Mouse (Mus musculus): ENCODE results near the gene Mapt. TPM values are rescaled to one million over a fixed set of nuclear protein-coding genes. Genes with fewer than 3 reads are reported as not detected.
A peak's percentile ranks its signal among the peaks of the same experiment; 100 is the strongest.

The Mapt gene
- polyA plus RNA-seq, 1 experiment from 2014 or later: 0.98 TPM

DNA sequence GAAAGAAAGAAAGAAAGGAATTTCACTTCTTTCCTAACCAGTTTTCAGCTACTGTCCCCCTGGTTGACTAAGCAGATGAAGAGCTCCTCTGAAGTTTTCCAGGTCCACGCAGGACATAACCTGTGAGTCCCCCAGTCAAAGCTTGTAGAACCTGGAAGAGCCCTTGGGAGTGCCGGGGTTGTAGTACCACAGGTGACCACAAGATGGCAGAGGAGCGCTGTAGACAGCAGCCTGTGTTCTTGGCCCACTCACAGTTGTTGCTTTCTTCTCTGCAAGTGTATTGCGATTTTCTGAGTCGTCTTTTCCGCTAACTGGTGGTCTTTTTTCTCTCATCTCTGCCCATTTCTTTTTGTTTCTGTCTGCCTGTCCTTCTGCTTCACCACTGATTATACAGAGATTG is 84.5 kb downstream of the Mapt start:
- Histone ChIP-seq H3K4me1 (replicated peaks) (peaks cover 17% of the 10 kb centered on the region), H3K4me3 (no peak overlapping the region), H3K27me3 (replicated peaks) (peaks cover 12% of the 10 kb centered on the region), H3K27ac (ENCODE audit: poor library complexity, severe bottlenecking) (no peak overlapping the region), H3K36me3 (no peaks in the 10 kb centered on the region), H3K4me2 (no peak overlapping the region), H3K9ac (no peak overlapping the region), H3K9me3 (replicated peaks) (no peaks in the 10 kb centered on the region)
- no peak for ATAC-seq (ENCODE audit: insufficient number of reproducible peaks, low FRiP score)
- WGBS: 11% methylated on average over 6 of the region's 6 CpGs

- no peak for ATAC-seq (ENCODE audit: insufficient number of reproducible peaks, low FRiP score)
- Histone ChIP-seq H3K4me1 (replicated peaks) (peaks cover 17% of the 10 kb centered on the region), H3K4me3 (no peak overlapping the region), H3K27me3 (replicated peaks) (peaks cover under 1% of the 10 kb centered on the region; the same call in 1 of the 2 replicates), H3K27ac (ENCODE audit: poor library complexity, severe bottlenecking) (no peak overlapping the region), H3K9me3 (replicated peaks) (no peaks in the 10 kb centered on the region), H3K36me3 (no peaks in the 10 kb centered on the region), H3K9ac (no peak overlapping the region), H3K4me2 (no peak overlapping the region)
- WGBS: 77% methylated on average over 16 of the region's 16 CpGs
These were observed 85.7 kb downstream of the Mapt start for GRCm38 (mm10) chr11:104316685-104317400.

GRCm38 (mm10) chr11:104317631-104318030 is 86.4 kb downstream of the Mapt start:
- no peak for ATAC-seq (ENCODE audit: insufficient number of reproducible peaks, low FRiP score)
- Histone ChIP-seq H3K4me3 (no peak overlapping the region), H3K27ac (ENCODE audit: poor library complexity, severe bottlenecking) (no peak overlapping the region), H3K36me3 (no peaks in the 10 kb centered on the region), H3K4me2 (no peak overlapping the region), H3K9me3 (replicated peaks) (no peaks in the 10 kb centered on the region), H3K4me1 (replicated peaks) (peaks cover 17% of the 10 kb centered on the region), H3K9ac (no peak overlapping the region), H3K27me3 (replicated peaks) (no peaks in the 10 kb centered on the region; the same call in 1 of the 2 replicates)
- WGBS: 65% methylated on average over 3 of the region's 3 CpGs

GRCm38 (mm10) chr11:104318940-104319781 is 88.0 kb downstream of the Mapt start:
- Histone ChIP-seq H3K4me2 (peak overlapping the region; percentile 92), H3K27me3 (replicated peaks) (peaks cover 3% of the 10 kb centered on the region; the same call in 1 of the 2 replicates), H3K4me3 (peak overlapping the region; percentile 56), H3K4me1 (replicated peaks) (peaks cover 17% of the 10 kb centered on the region), H3K9me3 (replicated peaks) (no peaks in the 10 kb centered on the region), H3K36me3 (no peaks in the 10 kb centered on the region), H3K27ac (ENCODE audit: poor library complexity, severe bottlenecking) (no peak overlapping the region), H3K9ac (peak overlapping the region; percentile 57)
- WGBS: under 1% methylated on average over 24 of the region's 24 CpGs
- ATAC-seq (ENCODE audit: insufficient number of reproducible peaks, low FRiP score): peak; percentile 67; the same call in 1 of the 2 replicates

- H3K4me2 ChIP-seq: no peak overlapping the region
- H3K27me3 ChIP-seq (replicated peaks): peaks cover 3% of the 10 kb centered on the region; the same call in 1 of the 2 replicates
- H3K9me3 ChIP-seq (replicated peaks): no peaks in the 10 kb centered on the region
- H3K36me3 ChIP-seq: no peaks in the 10 kb centered on the region
- H3K4me1 ChIP-seq (replicated peaks): peaks cover 17% of the 10 kb centered on the region
- H3K4me3 ChIP-seq: no peak overlapping the region
- WGBS: 53% methylated on average over 5 of the region's 5 CpGs
- H3K27ac ChIP-seq (ENCODE audit: poor library complexity, severe bottlenecking): no peak overlapping the region
- no peak overlapping the region for H3K9ac ChIP-seq
- ATAC-seq (ENCODE audit: insufficient number of reproducible peaks, low FRiP score): no peak
These were observed 89.3 kb downstream of the Mapt start for GRCm38 (mm10) chr11:104320511-104320910.

GRCm38 (mm10) chr11:104322142-104322541 is 91.0 kb downstream of the Mapt start:
- no peak for ATAC-seq (ENCODE audit: insufficient number of reproducible peaks, low FRiP score)
- H3K27me3 ChIP-seq (replicated peaks): peaks cover 3% of the 10 kb centered on the region; the same call in 1 of the 2 replicates

GRCm38 (mm10) chr11:104327462-104327861 is 96.3 kb downstream of the Mapt start:
- Histone ChIP-seq H3K27ac (ENCODE audit: poor library complexity, severe bottlenecking) (no peak overlapping the region), H3K9me3 (replicated peaks) (no peaks in the 10 kb centered on the region), H3K9ac (no peak overlapping the region), H3K36me3 (peaks cover 13% of the 10 kb centered on the region), H3K4me1 (replicated peaks) (peaks cover 3% of the 10 kb centered on the region; the same call in 1 of the 2 replicates), H3K27me3 (replicated peaks) (0 out of 2 replicates have a peak, but pooled peaks cover 3% of the 10 kb centered on the region), H3K4me2 (no peak overlapping the region), H3K4me3 (no peak overlapping the region)
- ATAC-seq (ENCODE audit: insufficient number of reproducible peaks, low FRiP score): no peak
- 88% methylated on average over 1 of the region's 1 CpGs for WGBS

More at GRCm38 (mm10) chr11:104322142-104322541, 91.0 kb downstream of the Mapt start:
- Histone ChIP-seq H3K27ac (ENCODE audit: poor library complexity, severe bottlenecking) (no peak overlapping the region), H3K4me3 (no peak overlapping the region), H3K4me1 (replicated peaks) (peaks cover 17% of the 10 kb centered on the region), H3K9ac (no peak overlapping the region), H3K9me3 (replicated peaks) (no peaks in the 10 kb centered on the region), H3K4me2 (no peak overlapping the region), H3K36me3 (no peaks in the 10 kb centered on the region)
- 34% methylated on average over 4 of the region's 4 CpGs for WGBS

- H3K27ac ChIP-seq (ENCODE audit: poor library complexity, severe bottlenecking): no peak overlapping the region
- no peak for ATAC-seq (ENCODE audit: insufficient number of reproducible peaks, low FRiP score)
- no peak overlapping the region for H3K4me2 ChIP-seq
- H3K4me3 ChIP-seq: no peak overlapping the region
- H3K9ac ChIP-seq: no peak overlapping the region
- H3K4me1 ChIP-seq (replicated peaks): peaks cover 3% of the 10 kb centered on the region; the same call in 1 of the 2 replicates
- 85% methylated on average over 6 of the region's 6 CpGs for WGBS
- H3K9me3 ChIP-seq (replicated peaks): no peaks in the 10 kb centered on the region
- H3K36me3 ChIP-seq: peaks cover 18% of the 10 kb centered on the region
- 0 out of 2 replicates have a peak, but pooled peaks cover under 1% of the 10 kb centered on the region for H3K27me3 ChIP-seq (replicated peaks)
These were observed 96.8 kb downstream of the Mapt start for GRCm38 (mm10) chr11:104327946-104328345.

- Histone ChIP-seq H3K9ac (no peak overlapping the region), H3K27me3 (replicated peaks) (no peaks in the 10 kb centered on the region), H3K4me3 (no peak overlapping the region), H3K4me1 (replicated peaks) (peaks cover 8% of the 10 kb centered on the region), H3K9me3 (replicated peaks) (no peaks in the 10 kb centered on the region), H3K4me2 (no peak overlapping the region), H3K27ac (ENCODE audit: poor library complexity, severe bottlenecking) (no peak overlapping the region), H3K36me3 (peaks cover 28% of the 10 kb centered on the region)
- no peak for ATAC-seq (ENCODE audit: insufficient number of reproducible peaks, low FRiP score)
- 74% methylated on average over 11 of the region's 11 CpGs for WGBS
These were observed 98.2 kb downstream of the Mapt start for GRCm38 (mm10) chr11:104329185-104329926.

DNA sequence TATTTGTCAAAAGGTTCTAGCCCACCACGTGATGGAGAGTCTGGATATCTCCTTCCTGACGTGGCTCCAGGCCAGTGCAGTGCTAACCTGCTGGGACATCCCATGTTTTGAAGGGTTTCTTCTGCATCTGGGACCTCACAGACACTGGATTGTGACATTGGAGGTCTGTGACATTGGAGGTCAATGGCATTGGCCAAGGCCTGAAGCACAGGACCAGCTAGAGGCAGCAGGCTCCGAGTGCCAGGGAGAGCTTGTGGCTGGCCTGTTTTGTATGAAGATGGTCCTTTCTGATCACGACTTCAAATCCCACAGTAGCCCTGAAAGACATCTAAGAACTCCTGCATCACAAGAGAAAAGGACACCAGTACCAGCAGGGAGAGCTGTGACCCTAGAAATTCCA is 99.0 kb downstream of the Mapt start:
- no peaks in the 10 kb centered on the region for H3K9me3 ChIP-seq (replicated peaks)
- peaks cover 36% of the 10 kb centered on the region for H3K36me3 ChIP-seq
- no peak overlapping the region for H3K4me3 ChIP-seq
- H3K9ac ChIP-seq: no peak overlapping the region
- no peaks in the 10 kb centered on the region for H3K27me3 ChIP-seq (replicated peaks)
- WGBS: 77% methylated on average over 4 of the region's 4 CpGs
- H3K27ac ChIP-seq (ENCODE audit: poor library complexity, severe bottlenecking): no peak overlapping the region
- no peak for ATAC-seq (ENCODE audit: insufficient number of reproducible peaks, low FRiP score)
- peaks cover 10% of the 10 kb centered on the region for H3K4me1 ChIP-seq (replicated peaks)
- H3K4me2 ChIP-seq: no peak overlapping the region

All from heart, embryonic 12.5 days (tissue).